Mouse (Mus musculus) embryo, embryonic 11 days (tissue): Measurements from ENCODE around the gene Iqcf6.
"Not testable (repeated sequence)": the region's sequence is repeated elsewhere in the genome, so short reads cannot be mapped to it uniquely, and the experiment has no call there.

Experiments
- DNase-seq: peaks from one replicate; pipeline ENCODE4 v3.0.0-alpha.2; 2015

The Iqcf6 gene

GRCm38 (mm10) chr9:106626282-106626681 is at the start of gene Iqcf6:
TSS of gene Iqcf6 (plus strand) at chr9:106626582.
- DNase-seq = no peak

- no peak for DNase-seq
Measured at GRCm38 (mm10) chr9:106580016-106580415, 46.4 kb upstream of the Iqcf6 start.

GRCm38 (mm10) chr9:106582552-106582951 is 43.8 kb upstream of the Iqcf6 start:
- no peak for DNase-seq

GRCm38 (mm10) chr9:106592158-106592557 is 34.2 kb upstream of the Iqcf6 start:
- DNase-seq = no peak

GRCm38 (mm10) chr9:106595402-106595801 is 31.0 kb upstream of the Iqcf6 start:
- not testable (repeated sequence) for DNase-seq

GRCm38 (mm10) chr9:106595836-106596235 is 30.5 kb upstream of the Iqcf6 start:
- no peak for DNase-seq

GRCm38 (mm10) chr9:106598466-106598865 is 27.9 kb upstream of the Iqcf6 start:
- peak; percentile 6 for DNase-seq

GRCm38 (mm10) chr9:106600546-106600945 is 25.8 kb upstream of the Iqcf6 start:
- DNase-seq = peak; percentile 75

GRCm38 (mm10) chr9:106610727-106611126 is 15.7 kb upstream of the Iqcf6 start:
- no peak for DNase-seq

GRCm38 (mm10) chr9:106613951-106614350 is 12.4 kb upstream of the Iqcf6 start:
- DNase-seq = no peak

- DNase-seq = no peak
Measured at GRCm38 (mm10) chr9:106614616-106615015, 11.8 kb upstream of the Iqcf6 start.

GRCm38 (mm10) chr9:106616306-106616705 is 10.1 kb upstream of the Iqcf6 start:
- no peak for DNase-seq

- DNase-seq = no peak
Measured at GRCm38 (mm10) chr9:106617496-106617895, 8.9 kb upstream of the Iqcf6 start.

GRCm38 (mm10) chr9:106627796-106628195 is 1.4 kb downstream of the Iqcf6 start:
- not testable (repeated sequence) for DNase-seq

GRCm38 (mm10) chr9:106632185-106632584 is 5.8 kb downstream of the Iqcf6 start:
- DNase-seq = no peak

- no peak for DNase-seq
Measured at GRCm38 (mm10) chr9:106638154-106638553, 11.8 kb downstream of the Iqcf6 start.

- no peak for DNase-seq
Measured at GRCm38 (mm10) chr9:106641346-106641745, 15.0 kb downstream of the Iqcf6 start.

GRCm38 (mm10) chr9:106643128-106643527 is 16.7 kb downstream of the Iqcf6 start:
- DNase-seq = peak; percentile 86

GRCm38 (mm10) chr9:106643787-106644186 is 17.4 kb downstream of the Iqcf6 start:
- DNase-seq = no peak

- no peak for DNase-seq
Measured at GRCm38 (mm10) chr9:106645684-106646271, 19.4 kb downstream of the Iqcf6 start.

GRCm38 (mm10) chr9:106647226-106647625 is 20.8 kb downstream of the Iqcf6 start:
- DNase-seq = no peak

- DNase-seq = peak; percentile 31
Measured at GRCm38 (mm10) chr9:106652720-106653119, 26.3 kb downstream of the Iqcf6 start.

- DNase-seq = peak; percentile 86
Measured at GRCm38 (mm10) chr9:106655884-106656720, 29.7 kb downstream of the Iqcf6 start, which contains the start of gene Grm2. TSS of gene Grm2 (minus strand) at chr9:106656082.

- DNase-seq = peak; percentile 26
Measured at GRCm38 (mm10) chr9:106656820-106657219, 30.4 kb downstream of the Iqcf6 start.
